Mouse (Mus musculus): ENCODE measurements at regions not wholly inside any gene's neighbourhood (a gene's known extent, or its start where the extent isn't known, plus 50 kb on each side); places are given as distances from the start of the nearest gene placed in this dataset.
"Not testable (repeated sequence)": the region's sequence is repeated elsewhere in the genome, so short reads cannot be mapped to it uniquely, and the experiment has no call there.

DNA sequence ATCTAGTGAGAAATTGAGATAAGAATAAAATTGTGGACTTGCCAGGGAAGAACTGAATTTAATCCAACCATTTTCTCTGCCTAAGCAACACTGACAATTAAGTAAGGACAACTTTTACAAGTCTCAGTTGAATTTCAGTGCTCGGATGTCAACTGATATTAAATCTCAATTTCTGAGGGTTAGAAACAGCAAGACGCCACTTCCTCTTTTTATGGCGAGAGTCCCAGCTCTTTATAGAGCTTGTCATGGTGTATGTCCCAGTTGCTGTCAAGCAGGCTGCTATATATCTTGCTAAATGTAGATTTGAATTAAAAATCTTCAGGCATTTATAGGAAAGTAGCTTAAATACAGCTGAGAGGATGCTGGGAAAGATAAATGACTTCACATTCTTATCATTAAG, 697.8 kb upstream of the Got2 start:
- DNase-seq, result peak; percentile 6

DNA sequence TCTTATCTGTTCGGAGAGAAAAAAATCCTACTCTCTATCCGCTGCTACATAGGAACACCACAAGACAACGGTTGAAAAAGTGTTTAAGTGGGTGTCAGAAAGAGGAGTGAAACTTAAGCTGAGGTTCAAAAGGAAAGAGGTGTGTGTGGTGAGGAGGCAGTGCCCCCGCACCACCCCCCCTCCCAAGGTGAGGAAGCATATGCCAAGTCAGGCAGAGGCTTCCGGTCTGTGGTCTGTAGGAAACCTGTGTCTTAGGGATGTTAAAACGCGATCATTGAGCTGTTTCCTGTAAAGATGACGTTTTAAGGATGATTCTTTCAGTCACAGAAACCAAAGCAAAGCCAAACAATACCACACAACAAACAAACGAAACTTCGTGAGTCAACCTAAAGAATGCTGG, 664.2 kb upstream of the Got2 start:
- DNase-seq, result no peak

DNA sequence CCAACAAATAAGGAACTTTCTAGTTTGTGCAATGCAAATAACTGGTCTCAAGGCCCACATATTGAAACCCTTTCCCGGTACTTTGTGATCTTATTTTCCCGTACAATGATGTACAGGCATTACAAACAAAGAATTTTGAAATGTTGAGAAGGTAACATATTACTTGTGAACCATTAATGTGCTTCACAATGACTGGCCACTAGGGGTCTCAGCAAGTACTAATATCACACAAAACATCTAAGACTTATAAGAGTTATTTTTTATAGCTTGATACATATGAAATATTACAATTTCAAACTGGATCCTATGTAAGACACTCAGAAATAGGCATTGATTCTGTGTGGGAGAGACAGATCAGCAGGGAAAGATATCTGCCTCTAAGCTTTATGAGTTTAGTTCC, 662.1 kb upstream of the Got2 start:
- no peak for DNase-seq

DNA sequence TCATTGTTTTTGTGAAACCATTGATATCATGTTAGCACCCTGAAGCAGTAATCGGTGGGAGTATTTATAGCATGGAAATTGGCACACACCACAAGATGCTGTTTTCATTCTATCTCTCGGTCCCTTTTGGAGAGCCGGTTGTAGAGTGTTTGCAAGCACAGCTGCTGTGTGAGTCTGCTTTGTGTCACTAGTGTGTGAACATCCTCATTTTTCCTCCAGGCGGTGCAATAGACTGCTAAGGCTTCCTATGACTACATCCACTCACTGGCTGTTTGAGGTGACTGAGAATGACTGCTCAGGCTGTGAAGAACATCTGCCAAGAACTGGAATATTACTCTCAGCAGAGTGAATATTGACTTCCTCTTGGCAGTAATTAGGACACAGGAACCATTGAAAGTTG, 660.3 kb upstream of the Got2 start:
- DNase-seq, result no peak

DNA sequence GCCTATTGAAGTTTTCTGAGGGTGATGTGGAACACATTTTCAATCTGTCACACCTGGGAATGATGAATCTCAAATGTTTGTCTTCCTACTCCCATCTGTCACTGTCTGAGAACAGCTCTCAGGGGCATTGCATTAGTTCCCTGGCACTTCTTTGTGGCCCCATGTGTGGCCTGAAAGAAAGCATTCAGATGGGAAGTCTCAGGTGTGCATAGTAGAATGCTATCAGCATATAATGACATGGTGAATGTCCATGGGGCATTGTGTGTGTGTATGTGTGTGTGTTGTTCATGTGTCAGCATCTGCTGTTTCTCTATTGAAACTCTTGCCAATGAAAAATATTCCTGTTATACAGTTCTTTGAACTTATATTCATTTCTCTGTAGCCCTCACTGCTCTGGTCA, 659.8 kb upstream of the Got2 start:
- no peak for DNase-seq

DNA sequence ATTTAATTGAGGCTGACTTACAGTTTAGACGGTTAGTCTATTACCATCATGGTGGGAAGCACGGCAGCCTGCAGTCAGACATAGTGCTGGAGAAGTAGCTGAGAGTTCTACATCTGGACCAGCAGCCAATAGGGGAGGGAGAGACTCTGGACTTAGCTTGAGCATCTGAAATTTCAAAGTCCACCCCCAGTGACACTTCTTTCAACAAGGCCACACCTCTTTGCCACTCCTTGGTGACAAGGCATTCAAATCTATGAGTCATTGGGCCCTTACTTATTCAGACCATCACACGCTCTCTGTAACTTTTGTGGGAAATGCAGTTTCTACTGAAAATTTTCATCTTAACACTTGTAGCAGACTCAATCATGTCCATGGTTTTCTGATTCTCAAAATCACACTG, 653.9 kb upstream of the Got2 start:
- no peak for DNase-seq

DNA sequence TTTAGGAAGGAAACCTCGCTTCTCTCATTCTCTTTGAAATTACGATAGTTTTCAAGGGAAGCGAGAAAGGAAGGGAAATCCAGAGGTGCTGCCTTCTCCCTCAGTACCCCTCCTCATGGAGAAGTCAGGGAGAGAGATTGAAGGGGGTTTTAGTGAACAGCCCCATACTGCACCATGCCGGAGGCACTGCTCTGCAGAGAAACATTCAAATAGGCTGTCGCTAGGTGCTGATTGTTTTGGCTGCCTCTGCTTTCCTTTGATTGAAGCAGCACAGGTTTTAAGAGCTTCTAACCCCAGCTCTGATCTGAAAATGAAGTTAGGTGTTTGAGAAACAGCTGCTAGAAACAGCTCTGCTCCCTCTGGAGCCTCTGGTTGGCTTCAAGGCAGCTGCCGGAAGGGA, 610.5 kb upstream of the Got2 start:
- peak; percentile 3 for DNase-seq

DNA sequence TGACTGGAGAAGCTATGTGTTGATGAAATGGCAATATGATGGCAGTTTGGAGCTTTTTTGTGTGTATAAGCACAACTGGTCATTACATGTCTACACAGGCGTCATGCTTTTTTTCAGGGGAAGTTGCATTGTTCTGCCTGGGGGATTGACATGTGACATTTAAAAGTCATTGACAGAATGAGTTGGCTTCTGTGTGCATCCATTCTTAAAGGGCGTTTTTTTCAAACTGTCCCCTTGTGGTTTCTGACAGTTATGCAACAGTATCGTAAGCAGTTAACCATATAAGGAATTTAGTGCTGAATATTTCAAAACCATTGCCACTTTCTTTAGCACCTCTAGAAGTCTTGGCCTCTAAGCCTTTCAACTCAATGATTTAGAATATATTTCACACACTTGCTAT, 607.1 kb upstream of the Got2 start:
- no peak for DNase-seq

DNA sequence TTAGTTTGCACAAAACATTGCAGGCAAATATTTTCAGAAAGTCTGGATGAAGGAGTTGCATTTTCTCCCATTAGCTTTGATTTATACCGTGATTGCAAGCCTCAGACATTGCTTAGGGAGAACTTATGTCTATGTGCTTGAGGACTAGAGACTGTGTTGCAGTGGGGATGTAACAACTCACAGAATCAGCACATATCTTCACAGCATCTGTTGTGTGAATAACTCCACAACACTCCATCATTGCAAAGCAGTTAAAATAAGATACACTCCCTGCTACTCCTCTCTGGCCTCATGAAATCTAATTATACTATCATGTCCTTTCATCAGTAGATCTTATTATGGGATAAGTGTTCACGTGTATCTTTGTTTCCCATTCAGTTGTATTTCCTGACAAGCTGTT, 601.5 kb upstream of the Got2 start:
- DNase-seq, result no peak

DNA sequence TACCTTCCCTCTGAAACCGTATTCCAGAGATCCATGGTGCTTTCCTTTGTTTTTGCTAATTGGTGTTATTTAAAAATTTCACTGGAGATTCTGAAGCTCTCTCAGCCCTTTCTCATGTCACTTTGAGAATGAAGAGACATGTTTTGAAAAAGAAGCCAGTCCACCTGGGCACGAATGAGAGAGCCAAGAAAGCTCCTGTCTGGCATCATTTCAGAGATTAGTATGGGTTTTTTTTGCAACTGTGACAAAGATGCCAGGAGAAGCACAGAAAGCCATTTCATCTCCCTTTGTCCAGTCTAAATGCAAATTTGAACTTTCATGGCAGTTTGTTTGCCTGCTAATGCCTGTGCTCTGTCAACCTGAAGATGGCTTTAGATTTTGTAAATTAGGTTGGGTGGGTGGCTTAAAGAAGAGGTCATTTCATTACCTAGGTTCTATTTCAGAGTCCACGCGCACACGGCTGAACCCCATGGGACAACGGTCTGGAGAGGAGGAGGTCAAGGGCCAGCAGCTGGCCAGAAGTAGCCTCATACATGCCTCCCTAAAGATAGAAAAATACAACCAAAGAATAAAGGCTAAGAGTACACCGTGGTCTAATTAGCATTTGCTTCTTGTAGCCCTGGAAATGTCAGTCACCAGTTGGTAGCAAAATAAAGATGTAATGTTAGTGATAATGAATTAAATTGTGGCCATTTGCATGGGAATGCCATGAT, 600.5 kb upstream of the Got2 start:
- no peak for DNase-seq

DNA sequence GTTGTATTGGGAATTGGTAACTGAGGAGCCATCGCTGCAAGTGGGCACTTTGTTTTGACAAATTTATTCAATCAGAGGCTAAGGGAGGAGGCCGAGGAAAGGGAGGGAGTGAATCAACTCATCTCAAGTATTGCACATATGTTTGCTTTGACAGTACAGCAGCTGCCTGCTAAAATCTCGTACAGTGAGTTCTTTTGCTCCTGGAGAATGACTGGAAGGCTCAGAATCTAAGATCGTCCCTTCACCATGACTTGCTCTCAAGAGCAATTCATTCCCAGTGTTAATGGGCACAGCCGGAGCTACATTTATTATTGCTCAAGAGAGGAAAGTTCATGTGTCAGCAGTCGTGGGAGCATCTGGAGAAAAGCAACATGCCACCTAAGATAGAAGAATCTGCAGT, 567.6 kb upstream of the Got2 start:
- DNase-seq, result no peak

DNA sequence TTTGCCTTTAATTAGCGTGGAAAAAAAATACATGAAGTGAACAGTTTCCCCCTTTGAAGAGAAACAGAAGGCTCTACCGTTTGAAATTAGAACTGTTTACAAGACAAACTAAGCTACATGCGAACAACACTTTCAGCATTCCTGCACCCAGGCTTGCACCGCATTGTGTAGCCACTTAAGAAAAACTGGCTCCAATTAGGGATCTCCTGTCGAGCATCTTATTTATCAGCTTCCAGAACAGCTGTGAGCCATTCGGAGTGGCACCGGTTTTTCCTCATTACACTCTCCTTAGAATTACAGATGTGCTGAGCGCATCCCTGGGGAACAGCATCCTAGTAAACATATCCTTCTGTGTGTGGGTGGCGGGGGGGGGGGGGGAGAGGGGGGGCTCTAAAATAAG, 567.0 kb upstream of the Got2 start:
- DNase-seq, result no peak

DNA sequence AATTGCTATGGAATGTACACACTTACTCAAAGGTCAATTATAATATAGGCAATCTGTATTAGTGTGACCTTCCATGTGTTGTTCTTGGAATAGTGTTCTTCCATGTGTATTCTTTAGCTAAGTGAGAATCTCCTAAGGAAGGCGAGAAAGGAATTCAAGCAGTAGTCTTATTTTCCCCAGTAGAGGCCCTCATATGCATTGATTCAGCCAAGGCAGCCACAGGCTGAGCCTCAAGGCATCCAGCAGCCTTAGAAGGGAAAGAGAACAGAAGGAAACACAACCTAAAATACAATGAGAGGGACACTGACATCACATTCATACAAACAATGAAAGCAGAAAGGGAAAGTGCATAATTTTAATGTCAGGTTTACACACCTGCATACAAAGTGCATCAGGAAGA, 541.4 kb upstream of the Got2 start:
- DNase-seq, result no peak

DNA sequence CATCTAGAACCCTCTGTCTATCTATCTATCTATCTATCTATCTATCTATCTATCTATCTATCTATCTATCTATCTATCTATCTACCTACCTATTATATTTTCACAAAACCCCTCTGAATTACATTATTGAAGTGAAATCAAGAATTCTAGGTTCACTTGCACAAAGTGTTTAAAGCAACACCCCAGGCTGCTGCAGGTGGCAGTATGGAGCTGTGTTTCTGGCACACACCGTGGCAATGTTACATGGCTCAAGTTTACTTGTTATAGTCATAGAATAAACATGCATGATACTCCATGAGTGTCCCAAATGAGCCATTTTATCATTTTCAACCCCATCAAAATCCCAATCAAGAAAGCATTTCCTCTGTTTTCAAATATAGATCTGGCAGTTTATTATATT, 538.6 kb upstream of the Got2 start:
- DNase-seq, result peak; percentile 39

DNA sequence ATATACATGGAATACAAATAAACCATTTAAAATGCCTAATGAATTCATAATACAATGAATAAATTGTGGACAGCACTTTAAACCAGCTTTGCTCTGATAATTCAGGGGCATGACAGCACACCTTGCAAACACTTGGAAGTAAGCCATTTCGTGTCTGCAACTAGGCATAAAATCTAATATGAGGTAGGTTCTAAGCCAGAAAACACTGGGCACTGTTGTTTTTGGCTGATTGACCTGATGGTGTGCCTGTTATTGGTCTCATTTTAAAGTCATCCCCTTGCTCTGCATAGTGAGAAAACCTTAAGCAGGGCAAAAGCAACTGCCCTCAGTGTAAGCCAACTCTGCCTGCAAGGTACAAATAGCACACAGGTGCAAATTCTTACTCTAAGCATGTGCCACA, 521.3 kb upstream of the Got2 start:
- DNase-seq, result no peak

DNA sequence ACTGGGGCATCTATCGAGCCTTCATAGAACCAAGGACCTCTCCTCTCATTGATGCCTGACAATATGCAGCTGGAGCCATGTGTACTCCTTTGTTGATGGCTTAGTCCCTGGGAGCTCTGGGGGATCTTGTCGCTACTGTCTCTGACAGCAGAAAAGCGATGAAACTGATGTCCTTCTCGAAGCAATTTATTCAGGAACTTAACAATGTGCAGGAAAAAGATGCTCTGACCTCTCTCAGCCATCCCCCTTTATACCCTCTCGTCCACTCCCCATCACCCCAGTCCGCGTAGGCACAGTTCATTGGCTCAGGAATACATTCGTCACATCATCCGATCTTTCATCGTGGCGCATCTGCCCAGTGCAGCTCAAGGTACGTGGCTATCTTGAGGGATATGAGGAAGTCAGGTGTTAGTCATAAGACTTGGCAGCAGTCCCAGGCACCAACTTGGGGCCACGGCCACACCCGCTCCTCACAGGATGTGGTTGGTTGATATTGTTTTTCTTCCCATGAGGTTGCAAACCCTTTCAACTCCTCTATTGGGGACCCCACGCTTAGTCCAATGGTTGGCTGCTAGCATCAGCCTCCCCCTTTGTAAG, 516.3 kb upstream of the Got2 start:
- no peak for DNase-seq

DNA sequence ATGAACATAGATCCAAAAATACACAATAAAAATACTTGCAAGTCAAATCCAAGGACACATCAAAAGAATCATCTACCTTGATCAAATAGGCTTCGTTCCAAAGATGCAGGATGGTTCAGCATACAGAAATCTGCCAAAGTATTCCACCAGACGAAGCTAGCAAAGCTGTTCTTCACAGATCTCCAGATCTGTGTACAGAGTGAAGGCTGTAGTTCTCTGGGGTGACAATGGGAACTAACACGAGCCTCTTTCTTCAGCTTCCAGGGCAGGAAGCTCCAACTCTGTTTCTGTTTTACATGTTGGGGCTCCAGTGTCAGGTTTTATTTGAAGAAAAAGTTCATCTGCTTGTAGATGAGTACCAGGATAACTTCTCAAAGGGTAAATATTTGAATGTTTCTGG, 515.3 kb upstream of the Got2 start:
- no peak for DNase-seq

DNA sequence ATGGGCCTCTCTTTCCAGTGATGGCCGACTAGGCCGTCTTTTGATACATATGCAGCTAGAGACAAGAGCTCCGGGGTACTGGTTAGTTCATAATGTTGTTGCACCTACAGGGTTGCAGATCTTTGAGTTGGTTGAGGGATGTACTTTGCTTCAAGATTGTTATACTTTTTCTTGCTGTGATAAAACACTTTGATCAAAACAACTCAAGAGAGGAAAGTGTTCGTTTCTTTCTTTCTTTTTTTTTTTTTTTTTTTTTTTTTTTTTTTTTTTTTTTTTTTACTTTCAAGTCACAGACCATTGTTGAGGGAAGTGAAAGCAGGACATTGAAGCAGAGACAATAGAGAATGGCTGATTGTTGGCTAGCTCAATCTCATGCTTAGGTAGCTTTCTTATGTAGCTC, 511.0 kb upstream of the Got2 start:
- DNase-seq, result not testable (repeated sequence)

DNA sequence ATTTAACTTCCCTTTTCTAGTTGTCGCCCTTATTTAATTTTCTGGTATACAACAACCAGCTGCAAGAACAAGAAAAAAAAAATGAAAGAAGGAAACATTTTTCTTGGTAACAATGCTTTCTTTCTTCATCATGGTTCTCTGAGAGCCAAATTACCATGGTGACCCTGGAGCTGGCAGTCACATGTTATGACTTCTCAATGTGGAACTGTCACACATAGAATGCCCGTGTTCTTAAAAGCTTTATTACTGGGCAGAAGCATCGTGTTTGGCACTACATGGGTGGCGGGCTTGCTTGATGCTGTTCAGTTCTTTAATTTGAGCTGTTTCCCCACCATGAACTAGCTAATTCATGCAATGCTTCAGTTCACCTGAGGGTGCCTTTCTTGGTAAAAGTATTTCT, 504.7 kb upstream of the Got2 start:
- DNase-seq, result no peak

DNA sequence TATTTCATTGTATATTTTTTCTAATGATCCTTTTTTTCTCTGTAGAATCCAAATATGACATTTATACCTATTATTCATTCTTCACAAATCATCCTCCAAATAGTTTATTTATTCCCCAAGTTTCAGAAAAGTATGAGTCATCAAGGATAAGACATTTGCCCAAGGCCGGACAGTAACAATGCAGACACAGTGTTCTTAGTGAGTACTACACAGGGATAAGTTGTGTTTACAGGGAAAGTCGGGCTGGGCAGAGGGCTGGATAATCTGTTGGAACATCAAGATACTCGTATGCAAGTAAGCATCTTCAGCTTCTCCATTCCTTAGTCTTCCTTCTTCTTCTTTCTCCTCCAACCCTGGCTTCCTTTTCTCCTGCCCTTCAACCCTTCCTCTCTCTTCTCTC, 500.9 kb upstream of the Got2 start:
- DNase-seq, result no peak

DNA sequence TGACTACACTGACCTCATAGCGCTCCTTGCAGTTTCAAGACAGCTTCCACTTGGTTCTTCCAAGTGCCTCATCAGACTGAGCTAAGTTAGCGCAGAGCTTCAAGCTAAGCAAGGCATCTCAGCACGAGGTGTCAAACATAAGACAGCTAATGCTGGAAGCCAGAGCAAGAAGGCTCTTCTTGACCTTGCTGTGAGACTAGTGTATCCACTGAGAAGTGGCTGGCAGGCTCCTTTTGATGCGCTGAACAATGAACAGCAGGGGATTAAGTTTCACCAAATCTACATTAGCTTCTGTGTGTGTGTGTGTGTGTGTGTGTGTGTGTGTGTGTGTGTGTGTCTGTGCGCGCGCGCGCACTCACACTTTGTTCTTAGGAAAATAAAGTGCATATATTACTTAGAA, 482.2 kb upstream of the Got2 start:
- DNase-seq, result no peak

DNA sequence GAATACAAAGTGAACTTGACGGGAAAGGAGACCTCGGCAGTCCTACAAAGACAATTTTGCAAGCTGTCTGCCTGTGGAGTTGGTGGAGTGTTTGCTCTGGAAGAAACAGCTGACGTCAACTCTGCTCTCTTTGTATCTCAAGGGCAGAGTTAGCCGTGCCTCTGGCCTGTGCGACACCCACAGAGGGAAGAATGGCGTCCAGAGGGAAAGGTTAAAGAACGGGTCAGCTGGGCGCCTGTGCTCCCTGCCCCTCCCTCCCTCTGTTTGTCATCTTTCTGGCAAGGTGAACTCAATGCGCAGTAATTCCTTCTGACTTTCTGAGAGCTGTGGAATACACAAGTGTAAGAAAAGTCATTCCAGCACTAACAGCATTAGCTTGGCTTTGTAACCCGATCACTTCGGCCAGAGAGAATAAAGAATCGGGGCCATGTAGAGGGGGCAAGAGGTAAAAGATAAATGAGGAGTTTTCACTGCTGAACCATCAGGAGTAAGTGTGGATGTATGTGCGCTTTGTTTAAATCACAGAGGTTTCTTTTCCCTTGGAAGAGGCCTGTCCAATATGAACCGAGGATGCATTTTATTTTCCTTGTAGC, 474.6 kb upstream of the Got2 start:
- DNase-seq, result peak; percentile 6

DNA sequence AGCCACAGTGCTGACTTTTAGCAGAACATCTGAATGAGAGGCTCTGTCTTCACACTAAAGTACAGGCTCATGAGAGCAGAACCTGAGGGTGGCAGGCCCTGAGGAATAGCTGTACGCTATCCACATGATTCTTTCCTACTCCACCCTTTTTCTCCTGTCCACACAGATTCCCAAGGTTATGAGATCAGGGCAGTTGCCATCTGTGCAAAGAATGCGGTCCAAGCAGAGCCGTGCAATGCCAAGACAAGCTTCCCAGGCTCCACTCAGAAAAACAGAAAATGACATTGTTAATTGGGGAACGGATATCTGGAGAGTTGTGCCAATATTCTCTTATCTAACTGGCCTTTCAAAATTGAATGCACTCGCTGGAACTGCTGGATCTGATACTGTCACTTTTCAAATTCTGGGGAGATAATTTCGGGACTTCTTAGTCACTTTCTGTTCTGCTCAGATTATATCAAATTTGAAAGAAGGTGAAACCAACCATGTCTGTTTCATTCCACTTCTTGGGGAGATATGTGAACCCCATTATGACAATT, 462.3 kb upstream of the Got2 start:
- no peak for DNase-seq

DNA sequence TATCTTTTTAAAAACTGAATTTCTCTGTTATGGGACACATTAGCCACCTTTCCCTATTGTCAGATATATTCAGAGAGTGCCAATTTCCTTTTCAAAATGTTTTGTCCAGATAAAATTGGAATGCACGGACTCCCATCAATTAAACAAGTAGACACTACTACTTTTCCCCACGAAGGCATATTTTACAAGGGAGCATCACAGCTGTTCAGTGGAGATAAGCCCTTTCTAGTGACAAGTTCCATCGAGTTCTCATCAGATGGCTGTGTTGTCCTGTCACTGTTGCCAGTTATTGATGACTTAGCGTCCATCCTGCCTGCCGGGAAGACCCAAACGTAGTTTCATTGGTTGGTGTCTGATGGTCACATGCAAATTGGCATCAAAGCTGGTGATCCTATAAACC, 461.2 kb upstream of the Got2 start:
- DNase-seq, result no peak

DNA sequence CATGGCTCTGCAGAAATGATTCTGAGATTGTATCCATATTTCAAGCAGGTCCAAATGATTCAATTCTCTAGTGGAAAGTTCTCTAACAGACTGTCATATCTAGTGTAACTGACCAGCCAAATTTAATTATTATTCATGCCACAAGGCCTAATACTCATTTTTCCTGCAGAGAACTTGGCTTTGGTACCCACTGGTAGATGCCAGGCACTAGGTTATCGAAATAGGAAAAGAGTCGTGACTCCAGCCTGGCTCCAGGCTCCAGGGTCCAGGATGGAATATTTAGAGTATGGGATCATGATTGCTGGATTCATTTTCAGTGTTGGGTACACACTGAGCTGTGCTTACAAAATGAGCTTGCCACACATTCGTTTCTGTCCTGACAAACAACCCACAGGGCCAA, 452.4 kb upstream of the Got2 start:
- no peak for DNase-seq
